Mouse (Mus musculus): ENCODE measurements around the gene Gbp5. TPM values are rescaled to one million over a fixed set of nuclear protein-coding genes. Genes with fewer than 3 reads are reported as not detected.

Gene Gbp5
- polyA plus RNA-seq, 2 experiments: 0.11 to 0.16 TPM

DNA sequence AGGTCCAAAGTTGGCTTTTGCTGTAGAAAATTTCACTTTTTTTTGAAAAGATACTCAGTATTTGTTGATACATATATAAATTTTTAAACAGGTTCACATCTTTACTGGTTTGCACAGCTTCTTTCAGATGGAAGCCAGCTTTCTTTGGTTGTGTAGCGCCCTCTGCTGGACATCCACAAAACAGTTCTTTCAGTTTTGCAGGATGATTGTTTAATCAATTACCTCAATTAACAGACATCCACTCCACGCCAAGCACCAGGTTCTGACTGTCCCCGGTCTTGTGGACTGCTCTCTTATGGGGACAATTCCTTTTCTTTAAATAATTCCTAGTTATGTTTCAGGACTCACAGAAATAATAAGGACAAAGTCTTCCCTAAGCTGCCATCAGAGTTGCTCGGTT, 17.9 kb upstream of the Gbp5 start:
- Histone ChIP-seq H3K9me3 (ENCODE audit: control insufficient read depth, low read length) (no peaks in the 10 kb centered on the region), H3K4me1 (ENCODE audit: control insufficient read depth, insufficient read depth, low read length) (no peaks in the 10 kb centered on the region), H3K36me3 (ENCODE audit: control insufficient read depth, insufficient read depth, low read length) (no peaks in the 10 kb centered on the region), H3K27me3 (ENCODE audit: control insufficient read depth, insufficient read depth, low read length) (0 out of 2 replicates have a peak, but pooled peaks cover 2% of the 10 kb centered on the region), H3K4me3 (replicated peaks; ENCODE audit: low read length) (no peak overlapping the region), H3K27ac (replicated peaks; ENCODE audit: low read depth, low read length) (no peak overlapping the region), H3K9ac (ENCODE audit: low read depth, low read length, severe bottlenecking) (no peak overlapping the region), H3K4me2 (replicated peaks; ENCODE audit: low read depth, low read length, severe bottlenecking) (no peak overlapping the region)
- 22% methylated on average over 4 of the region's 4 CpGs for WGBS
- peak; percentile 63 for DNase-seq (ENCODE audit: low spot score)
- ATAC-seq (ENCODE audit: low FRiP score, low read depth): no peak
- TF ChIP-seq POLR2A (IDR thresholded peaks at IDR 0.05; ENCODE audit: borderline replicate concordance, extremely low read depth, insufficient read depth, insufficient read length): no peak

DNA sequence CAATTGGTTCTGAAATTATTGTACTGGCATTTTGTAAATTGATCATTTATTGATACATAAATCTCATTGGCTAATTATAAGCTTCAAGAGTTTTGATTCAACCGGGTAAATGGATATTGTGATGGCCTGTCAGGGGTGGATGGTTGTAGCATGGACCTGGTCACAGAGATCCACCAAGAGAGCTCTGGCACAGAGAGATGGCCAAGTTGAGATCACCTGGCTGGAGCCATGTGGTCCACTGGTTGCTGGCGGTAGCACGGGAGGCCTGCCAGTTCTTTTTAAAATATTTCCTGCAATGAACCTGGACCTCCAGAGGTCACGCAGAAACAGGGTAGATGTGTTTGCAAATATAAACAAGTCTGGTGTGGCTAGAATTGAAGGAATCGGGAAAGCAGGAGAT, 15.9 kb upstream of the Gbp5 start:
- TF ChIP-seq POLR2A (IDR thresholded peaks at IDR 0.05; ENCODE audit: borderline replicate concordance, extremely low read depth, insufficient read depth, insufficient read length): no peak
- WGBS: 82% methylated on average over 5 of the region's 5 CpGs
- Histone ChIP-seq H3K27ac (replicated peaks; ENCODE audit: low read depth, low read length) (no peak overlapping the region), H3K27me3 (ENCODE audit: control insufficient read depth, insufficient read depth, low read length) (no peaks in the 10 kb centered on the region), H3K9me3 (ENCODE audit: control insufficient read depth, low read length) (no peaks in the 10 kb centered on the region), H3K4me1 (ENCODE audit: control insufficient read depth, insufficient read depth, low read length) (no peaks in the 10 kb centered on the region), H3K36me3 (ENCODE audit: control insufficient read depth, insufficient read depth, low read length) (no peaks in the 10 kb centered on the region), H3K4me3 (replicated peaks; ENCODE audit: low read length) (no peak overlapping the region), H3K4me2 (replicated peaks; ENCODE audit: low read depth, low read length, severe bottlenecking) (no peak overlapping the region), H3K9ac (ENCODE audit: low read depth, low read length, severe bottlenecking) (no peak overlapping the region)
- DNase-seq (ENCODE audit: low spot score) (no peak), ATAC-seq (ENCODE audit: low FRiP score, low read depth) (no peak)

DNA sequence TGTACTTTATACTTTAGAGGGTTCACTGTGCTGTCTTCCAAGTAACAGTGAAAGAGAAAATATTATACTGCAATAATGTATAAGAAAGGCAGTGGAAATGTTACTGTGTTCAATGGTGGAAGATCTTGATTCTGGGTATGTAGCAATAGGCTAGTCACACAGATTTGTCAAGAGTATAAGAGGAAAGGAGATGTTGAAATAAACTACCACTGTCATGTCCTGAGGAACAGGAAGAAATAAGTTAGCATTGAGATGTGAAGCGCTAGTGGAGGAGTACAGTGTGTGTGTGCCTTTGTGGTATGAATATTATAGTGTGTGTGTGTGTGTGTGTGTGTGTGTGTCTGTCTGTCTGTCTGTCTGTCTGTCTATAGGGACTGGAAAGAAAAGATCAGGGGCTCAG, 15.4 kb upstream of the Gbp5 start:
- TF ChIP-seq POLR2A (IDR thresholded peaks at IDR 0.05; ENCODE audit: borderline replicate concordance, extremely low read depth, insufficient read depth, insufficient read length): no peak
- WGBS: 90% methylated on average over 1 of the region's 1 CpGs
- H3K4me1 ChIP-seq (ENCODE audit: control insufficient read depth, insufficient read depth, low read length): no peaks in the 10 kb centered on the region
- H3K27ac ChIP-seq (replicated peaks; ENCODE audit: low read depth, low read length): no peak overlapping the region
- no peaks in the 10 kb centered on the region for H3K27me3 ChIP-seq (ENCODE audit: control insufficient read depth, insufficient read depth, low read length)
- no peaks in the 10 kb centered on the region for H3K9me3 ChIP-seq (ENCODE audit: control insufficient read depth, low read length)
- H3K9ac ChIP-seq (ENCODE audit: low read depth, low read length, severe bottlenecking): no peak overlapping the region
- no peaks in the 10 kb centered on the region for H3K36me3 ChIP-seq (ENCODE audit: control insufficient read depth, insufficient read depth, low read length)
- H3K4me3 ChIP-seq (replicated peaks; ENCODE audit: low read length): no peak overlapping the region
- DNase-seq (ENCODE audit: low spot score) (no peak), ATAC-seq (ENCODE audit: low FRiP score, low read depth) (no peak)
- no peak overlapping the region for H3K4me2 ChIP-seq (replicated peaks; ENCODE audit: low read depth, low read length, severe bottlenecking)

DNA sequence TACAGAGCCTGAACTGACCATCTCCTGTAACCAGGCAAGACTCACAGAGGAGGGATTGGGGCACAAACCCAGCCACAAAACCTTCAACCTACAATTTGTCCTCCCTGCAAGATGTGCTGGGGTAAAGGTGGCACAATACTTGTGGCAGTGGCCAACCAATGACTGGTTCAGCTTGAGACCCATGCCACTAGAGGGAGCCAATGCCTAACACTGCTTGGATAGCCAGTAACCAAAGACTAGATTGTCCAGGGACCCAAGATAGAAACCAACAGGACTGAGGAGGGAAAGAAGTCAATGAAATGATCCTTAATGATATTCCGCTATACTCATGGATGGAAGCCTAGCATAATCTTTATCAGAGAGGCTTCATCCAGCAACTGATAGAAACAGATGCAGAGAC, 3.3 kb upstream of the Gbp5 start:
- no peak for TF ChIP-seq POLR2A (IDR thresholded peaks at IDR 0.05; ENCODE audit: borderline replicate concordance, extremely low read depth, insufficient read depth, insufficient read length)
- Histone ChIP-seq H3K9me3 (ENCODE audit: control insufficient read depth, low read length) (no peaks in the 10 kb centered on the region), H3K4me1 (ENCODE audit: control insufficient read depth, insufficient read depth, low read length) (no peaks in the 10 kb centered on the region), H3K27me3 (ENCODE audit: control insufficient read depth, insufficient read depth, low read length) (no peaks in the 10 kb centered on the region), H3K4me3 (replicated peaks; ENCODE audit: low read length) (no peak overlapping the region), H3K4me2 (replicated peaks; ENCODE audit: low read depth, low read length, severe bottlenecking) (no peak overlapping the region), H3K27ac (replicated peaks; ENCODE audit: low read depth, low read length) (no peak overlapping the region), H3K9ac (ENCODE audit: low read depth, low read length, severe bottlenecking) (no peak overlapping the region), H3K36me3 (ENCODE audit: control insufficient read depth, insufficient read depth, low read length) (no peaks in the 10 kb centered on the region)
- peak; percentile 80 for DNase-seq (ENCODE audit: low spot score)
- ATAC-seq (ENCODE audit: low FRiP score, low read depth): peak; percentile 74
- WGBS: 59% methylated on average over 1 of the region's 1 CpGs

DNA sequence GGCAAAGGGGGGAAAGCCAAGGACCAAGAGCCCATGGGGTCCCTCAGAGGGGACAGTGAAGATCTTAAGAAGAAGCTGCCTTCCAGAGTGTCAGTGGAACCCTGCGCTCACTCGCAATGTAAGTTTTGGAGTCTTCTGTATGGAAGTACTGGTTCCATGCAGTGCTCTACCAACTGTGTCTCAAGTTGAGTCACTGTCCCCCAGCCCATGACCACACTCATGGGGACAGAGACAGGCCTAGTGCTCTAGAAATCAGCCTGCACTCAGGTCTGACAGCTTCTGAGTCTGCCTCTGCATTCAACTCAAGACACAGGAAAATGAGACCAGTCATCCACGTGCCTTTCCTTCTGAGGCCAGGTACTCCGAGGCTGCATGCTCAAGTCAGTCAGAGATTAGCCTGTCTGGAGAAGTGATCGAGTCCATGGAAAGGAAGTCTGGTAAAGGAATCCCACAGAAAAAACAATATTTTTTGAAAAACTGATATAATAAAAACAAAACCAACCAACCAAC, 1.4 kb downstream of the Gbp5 start:
- no peak overlapping the region for H3K4me2 ChIP-seq (replicated peaks; ENCODE audit: low read depth, low read length, severe bottlenecking)
- H3K36me3 ChIP-seq (ENCODE audit: control insufficient read depth, insufficient read depth, low read length): no peaks in the 10 kb centered on the region
- H3K27ac ChIP-seq (replicated peaks; ENCODE audit: low read depth, low read length): no peak overlapping the region
- H3K4me3 ChIP-seq (replicated peaks; ENCODE audit: low read length): no peak overlapping the region
- TF ChIP-seq POLR2A (IDR thresholded peaks at IDR 0.05; ENCODE audit: borderline replicate concordance, extremely low read depth, insufficient read depth, insufficient read length): no peak
- WGBS: 90% methylated on average over 5 of the region's 5 CpGs
- no peak for DNase-seq (ENCODE audit: low spot score)
- no peak overlapping the region for H3K9ac ChIP-seq (ENCODE audit: low read depth, low read length, severe bottlenecking)
- ATAC-seq (ENCODE audit: low FRiP score, low read depth): no peak
- H3K27me3 ChIP-seq (ENCODE audit: control insufficient read depth, insufficient read depth, low read length): no peaks in the 10 kb centered on the region
- no peaks in the 10 kb centered on the region for H3K4me1 ChIP-seq (ENCODE audit: control insufficient read depth, insufficient read depth, low read length)
- H3K9me3 ChIP-seq (ENCODE audit: control insufficient read depth, low read length): no peaks in the 10 kb centered on the region

Data from limb, embryonic 14.5 days (tissue).